Mouse (Mus musculus) cerebellum, postnatal 10 days (tissue): ENCODE results near the gene Slx4ip.
A peak's percentile ranks its signal among the peaks of the same experiment; 100 is the strongest.

Source experiments
- DNase-seq, 2 experiments: peaks; one replicate each; pipeline ENCODE4 v3.0.0; 2021; ENCODE audit warnings: mixed read lengths in 2 of 2

Slx4ip gene

GRCm38 (mm10) chr2:137067479-137068110 lies 176.6 kb downstream of the Slx4ip start:
- peak; percentile 21 to 42 for DNase-seq

- no peak for DNase-seq
These were observed 182.7 kb downstream of the Slx4ip start for GRCm38 (mm10) chr2:137073473-137074312.

- no peak for DNase-seq
These were observed 183.2 kb downstream of the Slx4ip start for GRCm38 (mm10) chr2:137074313-137074620.

GRCm38 (mm10) chr2:137078771-137079170 lies 187.8 kb downstream of the Slx4ip start:
- no peak for DNase-seq

- no peak for DNase-seq
These were observed 188.8 kb downstream of the Slx4ip start for GRCm38 (mm10) chr2:137079721-137080320.

GRCm38 (mm10) chr2:137080468-137080867 lies 189.4 kb downstream of the Slx4ip start:
- DNase-seq = no peak

GRCm38 (mm10) chr2:137081001-137081400 lies 190.0 kb downstream of the Slx4ip start:
- no peak for DNase-seq

GRCm38 (mm10) chr2:137082896-137083620 lies 192.0 kb downstream of the Slx4ip start:
- DNase-seq = no peak

GRCm38 (mm10) chr2:137085257-137085656 lies 194.2 kb downstream of the Slx4ip start:
- DNase-seq = no peak

GRCm38 (mm10) chr2:137086621-137087395 lies 195.8 kb downstream of the Slx4ip start:
- DNase-seq = no peak

GRCm38 (mm10) chr2:137087705-137088104 lies 196.7 kb downstream of the Slx4ip start:
- DNase-seq = no peak

- no peak for DNase-seq
These were observed 200.9 kb downstream of the Slx4ip start for GRCm38 (mm10) chr2:137091766-137092522.

- no peak for DNase-seq
These were observed 201.7 kb downstream of the Slx4ip start for GRCm38 (mm10) chr2:137092523-137093297.

- no peak for DNase-seq
These were observed 202.2 kb downstream of the Slx4ip start for GRCm38 (mm10) chr2:137093298-137093630.

GRCm38 (mm10) chr2:137094301-137094700 lies 203.3 kb downstream of the Slx4ip start:
- no peak for DNase-seq

GRCm38 (mm10) chr2:137096981-137097460 lies 206.0 kb downstream of the Slx4ip start:
- no peak for DNase-seq

- no peak for DNase-seq
These were observed 207.4 kb downstream of the Slx4ip start for GRCm38 (mm10) chr2:137098269-137099035.

- DNase-seq = no peak
These were observed 208.3 kb downstream of the Slx4ip start for GRCm38 (mm10) chr2:137099211-137099734.

- DNase-seq = peak; percentile 61 to 75
These were observed 210.1 kb downstream of the Slx4ip start for GRCm38 (mm10) chr2:137101074-137101473.

- DNase-seq = no peak
These were observed 216.2 kb downstream of the Slx4ip start for GRCm38 (mm10) chr2:137107203-137107602.
